Mouse (Mus musculus) heart, embryonic 15.5 days (tissue): ENCODE measurements around the gene Lmx1b. TPM values are rescaled to one million over a fixed set of nuclear protein-coding genes. Genes with fewer than 3 reads are reported as not detected.

Experiments
- ATAC-seq: fragments of 200-750 bp; cut with Nextera tagmentation; replicated peaks from 2 replicates; pipeline ENCODE4 v1.8.0; 2017; ENCODE audit warnings: low read depth, moderate TSS enrichment; ENCODE audit not compliant: insufficient number of reproducible peaks, insufficient read depth, low FRiP score
- H3K27ac ChIP-seq: fragments of 300-500 bp; sonication (generic); 2 replicates; pipeline ENCODE4 v1.5.1; 2015; ENCODE audit warnings: mild to moderate bottlenecking, inconsistent platforms
- H3K27me3 ChIP-seq: fragments of 300-500 bp; sonication (generic); 2 replicates; pipeline ENCODE4 v1.6.1; 2015; ENCODE audit warnings: inconsistent platforms
- H3K36me3 ChIP-seq: fragments of 300-500 bp; sonication (generic); 2 replicates; pipeline ENCODE4 v1.6.1; 2015; ENCODE audit warnings: mild to moderate bottlenecking, inconsistent platforms
- H3K4me1 ChIP-seq: fragments of 300-500 bp; sonication (generic); replicated peaks from 2 replicates; pipeline ENCODE4 v1.6.1; 2015; ENCODE audit warnings: inconsistent platforms
- H3K4me2 ChIP-seq: fragments of 300-500 bp; sonication (generic); 2 replicates; pipeline ENCODE4 v1.6.1; 2015; ENCODE audit warnings: inconsistent platforms, mild to moderate bottlenecking, moderate library complexity
- H3K4me3 ChIP-seq: fragments of 300-500 bp; sonication (generic); 2 replicates; pipeline ENCODE4 v1.5.1; 2015; ENCODE audit warnings: mild to moderate bottlenecking, inconsistent platforms
- H3K9ac ChIP-seq: fragments of 300-500 bp; sonication (generic); 2 replicates; pipeline ENCODE4 v1.6.1; 2015; ENCODE audit warnings: mild to moderate bottlenecking, inconsistent platforms
- H3K9me3 ChIP-seq: fragments of 300-500 bp; sonication (generic); replicated peaks from 2 replicates; pipeline ENCODE4 v1.6.1; 2016; ENCODE audit warnings: inconsistent platforms
- WGBS: fragments of 180-500 bp; shearing (Covaris S2); methylation state at CpG from one replicate; pipeline ENCODE4 v1.1.7; 2015; ENCODE audit warnings: mixed read lengths; 5-methylcytosine and 5-hydroxymethylcytosine counted together
- polyA plus RNA-seq: library from polyadenylated mRNA; unstranded; fragments of >200 nt; fragmentation: Nextera tagmentation; extraction: Ambion mirVana; gene quantifications from 2 replicates; pipeline ENCODE4 v1.2.1, GENCODE M21; 2015

Lmx1b gene
- polyA plus RNA-seq, 1 experiment from 2014 or later = not detected

DNA sequence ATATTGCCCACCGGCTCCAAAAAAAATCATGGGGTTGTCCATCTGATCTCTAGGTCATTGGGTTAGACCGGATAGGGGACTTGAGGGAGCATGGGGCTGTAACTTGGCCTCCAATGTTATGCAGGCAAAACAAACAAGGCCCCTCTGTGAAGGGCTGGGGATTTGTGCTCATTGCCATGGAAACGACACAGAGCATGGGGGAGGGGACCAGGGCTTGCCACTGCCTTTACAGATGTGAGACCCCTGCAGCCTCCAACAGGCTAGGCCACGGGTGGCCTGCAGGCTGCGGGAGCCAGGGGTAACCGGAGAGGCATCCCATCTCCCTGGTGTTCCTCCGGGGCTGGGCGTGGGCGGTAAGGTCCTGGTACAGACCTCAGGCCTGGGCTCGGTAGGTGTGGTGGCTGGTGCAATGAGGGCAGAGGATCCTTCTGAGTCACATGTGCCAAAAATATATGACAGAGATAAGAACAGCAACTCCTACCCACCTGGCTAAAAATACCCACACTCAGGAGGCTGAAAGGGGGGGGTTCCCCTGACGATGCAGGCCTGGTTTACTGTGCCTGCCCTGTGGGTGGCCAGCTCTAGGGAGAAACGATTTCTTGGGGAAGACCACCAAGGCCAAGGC lies 47.3 kb downstream of the Lmx1b start:
- peaks cover 6% of the 10 kb centered on the region; the same call in 1 of the 2 replicates for H3K27me3 ChIP-seq
- H3K4me1 ChIP-seq = peaks cover 22% of the 10 kb centered on the region
- peak overlapping the region; percentile 26; the same call in 1 of the 2 replicates for H3K4me2 ChIP-seq
- no peak overlapping the region for H3K9ac ChIP-seq
- 19% methylated on average over 12 of the region's 12 CpGs for WGBS
- ATAC-seq = peak; percentile 79
- H3K9me3 ChIP-seq = no peaks in the 10 kb centered on the region
- H3K36me3 ChIP-seq = no peaks in the 10 kb centered on the region
- no peak overlapping the region for H3K4me3 ChIP-seq
- H3K27ac ChIP-seq = peak overlapping the region; percentile 36; the same call in 1 of the 2 replicates

DNA sequence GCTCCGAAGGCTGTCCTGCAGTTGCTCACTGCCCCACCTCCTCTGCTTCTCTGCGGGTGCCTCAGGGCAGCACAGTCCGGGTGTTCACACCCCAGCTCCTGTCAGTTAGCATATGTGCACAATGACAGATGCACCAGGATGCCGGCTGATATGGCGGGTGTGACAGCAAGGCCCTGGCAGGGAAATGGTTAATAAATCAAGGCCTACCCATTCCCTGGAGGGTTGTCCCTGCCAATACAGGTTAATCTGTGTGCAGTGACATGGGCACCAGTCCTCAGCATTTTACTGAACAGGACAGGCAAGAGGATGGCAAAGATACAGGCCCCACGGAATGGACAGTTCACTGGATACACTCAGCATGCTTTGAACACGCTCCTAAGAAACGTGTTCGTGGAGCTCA lies 51.0 kb downstream of the Lmx1b start:
- Histone ChIP-seq H3K9ac (no peak overlapping the region), H3K27me3 (peaks cover 33% of the 10 kb centered on the region), H3K36me3 (no peaks in the 10 kb centered on the region), H3K4me1 (peaks cover 20% of the 10 kb centered on the region), H3K4me3 (no peak overlapping the region), H3K9me3 (no peaks in the 10 kb centered on the region), H3K27ac (no peak overlapping the region), H3K4me2 (no peak overlapping the region)
- no peak for ATAC-seq
- WGBS = 77% methylated on average over 9 of the region's 9 CpGs

DNA sequence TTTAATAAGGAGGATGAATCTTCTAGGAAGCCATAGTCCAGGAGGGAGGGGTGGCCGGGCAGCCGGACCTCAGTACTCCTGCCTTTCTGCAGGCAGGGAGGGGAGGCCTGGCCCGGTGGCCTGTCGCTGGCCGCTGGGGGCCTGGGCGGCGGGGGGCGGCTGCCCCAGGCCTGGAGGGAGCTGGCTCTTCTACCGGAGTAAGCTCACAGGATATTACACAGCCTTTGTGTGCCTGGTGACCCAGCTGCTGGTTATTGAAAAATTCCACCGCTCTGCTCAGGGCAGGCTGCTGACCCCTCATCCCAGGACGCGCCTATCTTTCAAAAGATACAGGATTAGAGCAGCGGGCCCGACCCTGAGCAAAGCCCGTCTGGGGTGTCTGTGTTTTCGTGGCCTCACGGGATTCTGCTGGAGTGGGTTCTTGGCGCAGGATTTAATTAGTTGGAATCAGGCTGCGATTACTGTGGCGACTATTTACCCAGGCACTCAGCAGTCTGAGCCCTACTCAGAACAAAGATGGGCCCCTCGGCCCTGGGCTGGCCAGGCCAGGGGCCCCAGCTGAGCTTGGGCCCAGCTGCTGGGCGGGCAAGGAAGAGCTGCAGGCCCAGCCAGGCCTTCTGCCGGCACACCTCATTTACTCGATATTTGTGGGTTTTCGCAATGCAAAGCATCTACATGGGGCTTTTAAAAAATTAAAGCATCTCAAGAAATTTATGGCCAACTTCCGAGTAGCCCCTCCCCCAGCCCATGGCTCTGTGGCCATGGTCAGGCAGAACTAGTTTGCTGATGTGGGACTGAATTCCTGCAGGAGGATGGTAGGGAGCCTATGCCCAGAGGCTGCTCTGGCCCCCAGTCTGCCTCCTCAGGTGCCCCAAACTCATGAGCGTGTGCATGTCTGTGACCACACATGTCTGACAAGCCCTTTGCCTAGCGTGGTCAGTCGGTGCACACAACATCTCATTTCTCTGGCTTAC lies 55.1 kb downstream of the Lmx1b start:
- no peak for ATAC-seq
- Histone ChIP-seq H3K9me3 (no peaks in the 10 kb centered on the region), H3K36me3 (no peaks in the 10 kb centered on the region), H3K4me1 (peaks cover 19% of the 10 kb centered on the region), H3K9ac (no peak overlapping the region), H3K4me3 (no peak overlapping the region), H3K4me2 (no peak overlapping the region), H3K27me3 (peaks cover 73% of the 10 kb centered on the region), H3K27ac (no peak overlapping the region)
- 38% methylated on average over 29 of the region's 29 CpGs for WGBS

DNA sequence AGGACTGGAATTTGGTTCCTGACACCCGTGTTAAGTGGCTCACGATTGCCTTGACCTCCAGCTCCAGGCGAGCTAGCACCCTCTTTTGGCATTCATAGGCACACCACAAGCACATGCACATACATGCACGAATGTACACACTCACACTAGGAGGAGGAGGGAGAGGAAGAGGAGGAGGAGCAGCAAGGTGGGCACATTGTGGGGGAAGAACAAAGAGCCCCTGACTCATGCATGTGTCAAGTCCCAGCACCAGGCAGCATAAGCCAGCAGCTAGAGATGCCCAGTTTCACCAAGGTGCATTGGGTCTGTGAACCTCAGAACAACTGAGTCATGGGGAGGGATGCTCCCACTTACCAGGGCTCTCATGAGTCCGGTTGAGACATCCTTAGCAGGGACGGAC lies 56.5 kb downstream of the Lmx1b start:
- peaks cover 19% of the 10 kb centered on the region for H3K4me1 ChIP-seq
- no peaks in the 10 kb centered on the region for H3K9me3 ChIP-seq
- H3K9ac ChIP-seq = no peak overlapping the region
- peaks cover 88% of the 10 kb centered on the region for H3K27me3 ChIP-seq
- H3K4me2 ChIP-seq = no peak overlapping the region
- no peak for ATAC-seq
- H3K27ac ChIP-seq = no peak overlapping the region
- no peaks in the 10 kb centered on the region for H3K36me3 ChIP-seq
- 18% methylated on average over 6 of the region's 6 CpGs for WGBS
- no peak overlapping the region for H3K4me3 ChIP-seq

- Histone ChIP-seq H3K4me2 (no peak overlapping the region), H3K27me3 (peaks cover 92% of the 10 kb centered on the region), H3K9me3 (no peaks in the 10 kb centered on the region), H3K27ac (no peak overlapping the region), H3K36me3 (no peaks in the 10 kb centered on the region), H3K4me3 (no peak overlapping the region), H3K9ac (no peak overlapping the region), H3K4me1 (peaks cover 19% of the 10 kb centered on the region)
- ATAC-seq = no peak
- 8% methylated on average over 4 of the region's 4 CpGs for WGBS
Measured at GRCm38 (mm10) chr2:33583317-33583716, 57.0 kb downstream of the Lmx1b start.

DNA sequence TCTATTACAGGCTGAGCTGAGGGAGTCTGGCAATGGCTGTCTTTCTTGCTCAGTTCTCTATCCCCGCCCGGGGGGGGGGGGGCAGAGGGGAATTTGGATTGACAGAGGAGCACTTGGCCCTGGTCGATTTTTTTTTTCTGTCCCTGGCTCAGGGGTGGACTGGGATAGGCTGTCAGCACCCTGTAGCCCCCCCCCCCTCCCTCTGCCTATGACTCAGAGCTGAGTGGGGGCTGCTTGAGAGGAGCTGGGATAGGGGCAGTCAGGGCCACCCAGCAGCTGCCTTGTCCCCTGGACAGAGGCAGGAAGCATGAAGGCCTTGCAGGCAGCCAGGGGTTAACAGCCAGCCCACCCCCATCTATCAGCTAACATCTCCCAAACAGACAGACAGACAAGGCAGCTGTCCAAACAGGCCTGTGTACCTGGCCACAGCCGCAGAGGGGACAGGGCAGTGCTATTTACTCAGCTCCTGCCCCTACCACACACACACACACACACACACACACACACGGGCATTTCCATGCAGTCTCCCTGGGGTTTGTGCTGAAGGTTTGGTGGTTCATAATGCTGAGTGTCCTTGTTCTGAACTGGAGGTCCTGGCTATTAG lies 57.8 kb downstream of the Lmx1b start:
- Histone ChIP-seq H3K4me1 (peaks cover 19% of the 10 kb centered on the region), H3K27me3 (peaks cover 95% of the 10 kb centered on the region), H3K27ac (no peak overlapping the region), H3K4me3 (no peak overlapping the region), H3K4me2 (no peak overlapping the region), H3K9me3 (no peaks in the 10 kb centered on the region), H3K9ac (no peak overlapping the region), H3K36me3 (no peaks in the 10 kb centered on the region)
- WGBS = 5% methylated on average over 5 of the region's 5 CpGs
- no peak for ATAC-seq

DNA sequence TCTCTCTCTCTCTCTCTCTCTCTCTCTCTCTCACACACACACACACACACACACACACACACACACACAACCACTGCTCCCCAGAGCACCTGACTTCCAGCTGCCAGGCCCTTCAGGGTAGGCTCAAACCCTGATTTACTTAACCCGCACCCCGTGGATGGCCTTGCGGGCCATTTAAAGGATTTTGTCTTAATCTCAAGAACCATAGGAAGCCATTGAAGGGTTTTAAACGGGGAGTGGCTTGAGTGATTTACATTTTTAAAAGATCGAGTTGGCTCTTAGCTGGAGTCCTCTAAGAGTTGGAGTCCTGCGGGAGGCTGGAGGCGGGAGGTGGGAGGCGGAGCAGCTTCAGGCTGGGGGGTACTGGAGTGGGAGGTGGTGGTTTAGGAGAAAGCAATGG lies 58.4 kb downstream of the Lmx1b start:
- WGBS = 15% methylated on average over 8 of the region's 8 CpGs
- Histone ChIP-seq H3K4me1 (peaks cover 19% of the 10 kb centered on the region), H3K9ac (no peak overlapping the region), H3K4me2 (no peak overlapping the region), H3K36me3 (no peaks in the 10 kb centered on the region), H3K4me3 (no peak overlapping the region), H3K9me3 (no peaks in the 10 kb centered on the region), H3K27me3 (peaks cover 98% of the 10 kb centered on the region), H3K27ac (no peak overlapping the region)
- no peak for ATAC-seq

- H3K27ac ChIP-seq = no peak overlapping the region
- H3K9ac ChIP-seq = no peak overlapping the region
- 4% methylated on average over 6 of the region's 6 CpGs for WGBS
- ATAC-seq = no peak
- H3K4me3 ChIP-seq = 0 out of 2 replicates have a peak overlapping the region, but pooled peaks have one; percentile 41
- H3K4me2 ChIP-seq = peak overlapping the region; percentile 64; the same call in 1 of the 2 replicates
- H3K27me3 ChIP-seq = peaks cover 99% of the 10 kb centered on the region
- no peaks in the 10 kb centered on the region for H3K9me3 ChIP-seq
- peaks cover 19% of the 10 kb centered on the region for H3K4me1 ChIP-seq
- no peaks in the 10 kb centered on the region for H3K36me3 ChIP-seq
Measured at GRCm38 (mm10) chr2:33581449-33581777, 58.9 kb downstream of the Lmx1b start.

- 0 out of 2 replicates have a peak overlapping the region, but pooled peaks have one; percentile 26 for H3K9ac ChIP-seq
- H3K4me3 ChIP-seq = peak overlapping the region; percentile 41
- ATAC-seq = no peak
- 2% methylated on average over 34 of the region's 34 CpGs for WGBS
- H3K27me3 ChIP-seq = peaks cover 99% of the 10 kb centered on the region
- H3K4me2 ChIP-seq = peak overlapping the region; percentile 64
- H3K27ac ChIP-seq = no peak overlapping the region
- H3K4me1 ChIP-seq = peaks cover 19% of the 10 kb centered on the region
- no peaks in the 10 kb centered on the region for H3K9me3 ChIP-seq
- no peaks in the 10 kb centered on the region for H3K36me3 ChIP-seq
Measured at GRCm38 (mm10) chr2:33580697-33581448, 59.4 kb downstream of the Lmx1b start.

- Histone ChIP-seq H3K9ac (no peak overlapping the region), H3K9me3 (no peaks in the 10 kb centered on the region), H3K36me3 (no peaks in the 10 kb centered on the region), H3K4me2 (no peak overlapping the region), H3K4me3 (no peak overlapping the region), H3K27ac (no peak overlapping the region), H3K4me1 (peaks cover under 1% of the 10 kb centered on the region), H3K27me3 (peaks cover 89% of the 10 kb centered on the region)
- no peak for ATAC-seq
- WGBS = 28% methylated on average over 13 of the region's 13 CpGs
Measured at GRCm38 (mm10) chr2:33575406-33575805, 64.9 kb downstream of the Lmx1b start.

- no peak for ATAC-seq
- Histone ChIP-seq H3K9me3 (no peaks in the 10 kb centered on the region), H3K9ac (no peak overlapping the region), H3K4me3 (no peak overlapping the region), H3K36me3 (no peaks in the 10 kb centered on the region), H3K4me1 (no peaks in the 10 kb centered on the region), H3K27me3 (peaks cover 89% of the 10 kb centered on the region), H3K27ac (no peak overlapping the region), H3K4me2 (no peak overlapping the region)
- 90% methylated on average over 7 of the region's 7 CpGs for WGBS
Measured at GRCm38 (mm10) chr2:33573075-33573474, 67.2 kb downstream of the Lmx1b start.
